Mouse (Mus musculus) lung, adult 18-20 months (tissue): ENCODE data around the gene Wdr45b.
A peak's percentile ranks its signal among the peaks of the same experiment; 100 is the strongest.
"Not testable (repeated sequence)": the region's sequence is repeated elsewhere in the genome, so short reads cannot be mapped to it uniquely, and the experiment has no call there.

Source experiments
- DNase-seq, 2 experiments: peaks; one replicate each; pipeline ENCODE4 v3.0.0; 2022; ENCODE audit warnings: mixed read lengths in 2 of 2

The Wdr45b gene

GRCm38 (mm10) chr11:121354091-121354707 is at the start of gene Wdr45b:
Gene Wdr45b (minus strand): TSS chr11:121354445.
- DNase-seq = peak; percentile 98

- no peak for DNase-seq
Measured at GRCm38 (mm10) chr11:121392405-121392804, 38.2 kb upstream of the Wdr45b start.

- no peak for DNase-seq
Measured at GRCm38 (mm10) chr11:121390793-121391192, 36.5 kb upstream of the Wdr45b start.

GRCm38 (mm10) chr11:121388554-121388945 is 34.3 kb upstream of the Wdr45b start:
- no peak for DNase-seq

- DNase-seq = peak; percentile 95 to 97
Measured at GRCm38 (mm10) chr11:121387750-121388553, 33.7 kb upstream of the Wdr45b start, which contains the start of gene Rab40b. Gene Rab40b (minus strand): TSS chr11:121388251.

- no peak for DNase-seq
Measured at GRCm38 (mm10) chr11:121380294-121380693, 26.0 kb upstream of the Wdr45b start.

GRCm38 (mm10) chr11:121378644-121379043 is 24.4 kb upstream of the Wdr45b start:
- DNase-seq = no peak

GRCm38 (mm10) chr11:121373305-121373704 is 19.1 kb upstream of the Wdr45b start:
- DNase-seq = no peak

GRCm38 (mm10) chr11:121370337-121370994 is 16.2 kb upstream of the Wdr45b start:
- DNase-seq = no peak

GRCm38 (mm10) chr11:121369622-121370021 is 15.4 kb upstream of the Wdr45b start:
- DNase-seq = peak in 1 of 2 experiments; percentile 13

- no peak for DNase-seq
Measured at GRCm38 (mm10) chr11:121368731-121369130, 14.5 kb upstream of the Wdr45b start.

GRCm38 (mm10) chr11:121367170-121367707 is 13.0 kb upstream of the Wdr45b start:
- no peak for DNase-seq

- DNase-seq = peak; percentile 7 to 17
Measured at GRCm38 (mm10) chr11:121362212-121362611, 8.0 kb upstream of the Wdr45b start.

GRCm38 (mm10) chr11:121353326-121354090 is 737 bp downstream of the Wdr45b start:
- peak; percentile 14 to 21 for DNase-seq

GRCm38 (mm10) chr11:121348727-121349126 is 5.5 kb downstream of the Wdr45b start:
- not testable (repeated sequence) for DNase-seq

- DNase-seq = no peak
Measured at GRCm38 (mm10) chr11:121348166-121348565, 6.1 kb downstream of the Wdr45b start.

GRCm38 (mm10) chr11:121347036-121347435 is 7.2 kb downstream of the Wdr45b start:
- DNase-seq = no peak

GRCm38 (mm10) chr11:121342423-121342822 is 11.8 kb downstream of the Wdr45b start:
- DNase-seq = not testable (repeated sequence)

- no peak for DNase-seq
Measured at GRCm38 (mm10) chr11:121340287-121340686, 14.0 kb downstream of the Wdr45b start.

- DNase-seq = no peak
Measured at GRCm38 (mm10) chr11:121339647-121340046, 14.6 kb downstream of the Wdr45b start.

GRCm38 (mm10) chr11:121331641-121332040 is 22.6 kb downstream of the Wdr45b start:
- DNase-seq = no peak

GRCm38 (mm10) chr11:121328619-121329018 is 25.6 kb downstream of the Wdr45b start:
- no peak for DNase-seq
